Mouse (Mus musculus) lung, adult 2 months (tissue): Measurements from ENCODE around the gene R3hdml.

Experiments
- CTCF ChIP-seq: fragments of 200-500 bp; IDR thresholded peaks from 2 replicates; pipeline ENCODE4 v1.5.1; 2011; ENCODE audit warnings: mild to moderate bottlenecking, low read length, control low read depth; ENCODE audit not compliant: insufficient read depth
- POLR2A ChIP-seq: fragments of 200-500 bp; IDR thresholded peaks from 2 replicates; pipeline ENCODE4 v1.6.1; 2011; ENCODE audit warnings: low read depth, mild to moderate bottlenecking, control low read depth, low read length, borderline replicate concordance; ENCODE audit errors: extremely low read depth

GRCm38 (mm10) chr2:163487360-163487759 lies 4.8 kb upstream of the R3hdml start:
- TF ChIP-seq CTCF (no peak), POLR2A (no peak)
